8 mouse cellular contexts compared by ENCODE assay signal in the genomic region with DNA sequence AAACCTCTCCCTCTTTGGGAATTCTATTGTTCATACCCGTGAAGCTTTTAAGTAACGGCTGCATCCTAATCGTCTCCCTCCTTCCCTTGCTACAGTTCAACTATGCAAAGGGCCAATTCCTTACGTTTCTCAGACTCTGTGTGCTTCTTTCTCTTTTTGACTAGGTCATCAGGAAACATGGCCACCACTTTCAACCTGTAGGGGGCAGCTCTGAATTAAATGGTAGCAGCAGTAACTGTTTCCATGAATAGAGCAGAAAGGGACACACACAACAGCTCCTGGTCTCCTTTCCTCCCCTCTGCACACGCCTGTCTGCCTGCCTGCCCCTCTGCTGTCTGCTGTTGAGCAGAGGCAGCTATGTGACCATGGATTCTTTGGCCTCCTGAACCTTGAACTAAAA.
A peak's percentile ranks its signal among the peaks of the same experiment; 100 is the strongest.
DNase-seq lines count a peak whose midpoint lies in the region; TF ChIP-seq lines count a peak whose summit lies in the region.

No protein-coding gene starts in this region.

- no peak for TF ChIP-seq POLR2A in lung, adult 2 months (IDR thresholded peaks at IDR 0.05; ENCODE audit: borderline replicate concordance, extremely low read depth, low read depth, low read length)

- TF ChIP-seq CTCF in lung, adult 2 months (IDR thresholded peaks at IDR 0.05; ENCODE audit: insufficient read depth, low read length), result 0 out of 2 replicates have a peak, but pooled peaks have one; percentile 12

- no peak overlapping the region for H3K4me3 ChIP-seq in lung, adult 2 months (replicated peaks; ENCODE audit: extremely low read depth, low read depth, low read length)

- peaks cover 32% of the 10 kb centered on the region for H3K4me1 ChIP-seq in lung, adult 2 months (ENCODE audit: control insufficient read depth, insufficient read depth, low read length)

- DNase-seq in cerebellum, postnatal 36 days, result peak; percentile 52 to 54
- DNase-seq in cerebellum, adult 11-12 months, result no peak
- DNase-seq in lung, adult 18-20 months, result peak; percentile 54 to 68
- no peak for DNase-seq in lung, postnatal 25 days (ENCODE audit: low spot score)
- peak; percentile 55 for DNase-seq in gastrocnemius, postnatal 14 days
- no peak for DNase-seq in lung, adult 2 months
- DNase-seq in T-cell, adult 2 months (ENCODE audit: low spot score), result no peak
- DNase-seq in neural tube, embryonic 10.5 days (ENCODE audit: extremely low spot score, low spot score), result no peak

- WGBS in lung, adult 2 months, result 25% methylated on average over 5 of the region's 5 CpGs

- intact Hi-C loops in gastrocnemius, postnatal 14 days (cut with DNase I; ENCODE audit: low total_unique reads), result no loop called here

Comparison
In these comparisons a context has a peak if more than half of its experiments do, and no peak if none do; other contexts are left out.
1. DNase-seq: peak in cerebellum, postnatal 36 days (2 of 2), lung, adult 18-20 months (2 of 2) and gastrocnemius, postnatal 14 days (single experiment); none in cerebellum, adult 11-12 months (single experiment), lung, postnatal 25 days (single experiment), lung, adult 2 months (single experiment), T-cell, adult 2 months (single experiment) and neural tube, embryonic 10.5 days (single experiment).